Mouse (Mus musculus) C2C12 (cell line): ENCODE measurements at regions not wholly inside any gene's neighbourhood (a gene's known extent, or its start where the extent isn't known, plus 50 kb on each side); places are given as distances from the start of the nearest gene placed in this dataset.

ENCODE experiments used
- H3K27me3 ChIP-seq: one replicate; pipeline ENCODE4 v1.6.1; 2011; ENCODE audit not compliant: control insufficient read depth, insufficient read depth, insufficient read length
- H3K36me3 ChIP-seq: one replicate; pipeline ENCODE4 v1.6.1; 2011; ENCODE audit not compliant: control insufficient read depth, insufficient read depth
- H3K4me3 ChIP-seq: one replicate; pipeline ENCODE4 v1.5.1; 2011; ENCODE audit warnings: mild to moderate bottlenecking, control low read depth; ENCODE audit not compliant: poor library complexity, insufficient read depth, severe bottlenecking
- H3K79me2 ChIP-seq: one replicate; pipeline ENCODE4 v1.6.1; 2011; ENCODE audit not compliant: control insufficient read depth, insufficient read depth
- H3K79me3 ChIP-seq: one replicate; pipeline ENCODE4 v1.6.1; 2011; ENCODE audit warnings: low read depth, control low read depth
- H3ac ChIP-seq: one replicate; pipeline ENCODE3; 2011; ENCODE audit warnings: low read depth; ENCODE audit not compliant: control insufficient read depth, insufficient read length
- CEBPB ChIP-seq: IDR thresholded peaks from one replicate; pipeline ENCODE4 v1.6.1; 2011; ENCODE audit warnings: low read depth, mild to moderate bottlenecking, control low read depth, moderate library complexity
- CTCF ChIP-seq: IDR thresholded peaks from one replicate; pipeline ENCODE4 v1.5.1; 2011; ENCODE audit not compliant: control insufficient read depth, insufficient read depth, insufficient read length
- FOSL1 ChIP-seq: IDR thresholded peaks from one replicate; pipeline ENCODE4 v1.8.0; 2011; ENCODE audit warnings: mild to moderate bottlenecking, low read length; ENCODE audit not compliant: poor library complexity, insufficient read depth, severe bottlenecking
- MAX ChIP-seq: IDR thresholded peaks from one replicate; pipeline ENCODE4 v1.6.1; 2011; ENCODE audit warnings: mild to moderate bottlenecking, control low read depth
- MYOD1 ChIP-seq: IDR thresholded peaks from one replicate; pipeline ENCODE4 v1.6.1; 2011; ENCODE audit warnings: low read depth; ENCODE audit not compliant: control insufficient read depth, insufficient read length
- MYOG ChIP-seq: IDR thresholded peaks from one replicate; pipeline ENCODE4 v1.6.1; 2011; ENCODE audit not compliant: control insufficient read depth, insufficient read length; ENCODE audit errors: extremely low read depth
- USF1 ChIP-seq: IDR thresholded peaks from one replicate; pipeline ENCODE4 v1.6.1; 2011; ENCODE audit warnings: low read depth, mild to moderate bottlenecking, control low read depth, moderate library complexity

- H3K27me3 ChIP-seq, result no peaks in the 10 kb centered on the region
- TF ChIP-seq MYOD1 (no peak), CTCF (no peak), CEBPB (no peak), FOSL1 (no peak), MAX (no peak), USF1 (no peak), MYOG (no peak)
- H3K79me3 ChIP-seq, result peaks cover 91% of the 10 kb centered on the region
- H3K4me3 ChIP-seq, result no peak overlapping the region
- peaks cover 91% of the 10 kb centered on the region for H3K36me3 ChIP-seq
- H3K79me2 ChIP-seq, result peaks cover 100% of the 10 kb centered on the region
- no peak overlapping the region for H3ac ChIP-seq
Measured at GRCm38 (mm10) chr15:62169591-62170019, 1246.8 kb upstream of the A1bg start.

- Histone ChIP-seq H3K27me3 (no peaks in the 10 kb centered on the region), H3K79me3 (peaks cover 93% of the 10 kb centered on the region), H3ac (no peak overlapping the region), H3K4me3 (no peak overlapping the region), H3K36me3 (peaks cover 91% of the 10 kb centered on the region), H3K79me2 (peaks cover 100% of the 10 kb centered on the region)
- TF ChIP-seq FOSL1, result no peak
- no peak for TF ChIP-seq CEBPB
- TF ChIP-seq MYOD1, result no peak
- no peak for TF ChIP-seq USF1
- no peak for TF ChIP-seq MAX
Measured at GRCm38 (mm10) chr15:62168958-62169590, 1246.3 kb upstream of the A1bg start.

GRCm38 (mm10) chr15:62168522-62168921 lies 1245.7 kb upstream of the A1bg start:
- Histone ChIP-seq H3K4me3 (no peak overlapping the region), H3K36me3 (peaks cover 91% of the 10 kb centered on the region), H3K79me2 (peaks cover 100% of the 10 kb centered on the region), H3K79me3 (peaks cover 92% of the 10 kb centered on the region), H3K27me3 (no peaks in the 10 kb centered on the region), H3ac (no peak overlapping the region)
- no peak for TF ChIP-seq MYOG
- no peak for TF ChIP-seq CTCF
- no peak for TF ChIP-seq MAX
- TF ChIP-seq FOSL1, result no peak

- peaks cover 100% of the 10 kb centered on the region for H3K79me2 ChIP-seq
- H3K4me3 ChIP-seq, result no peak overlapping the region
- H3K27me3 ChIP-seq, result no peaks in the 10 kb centered on the region
- H3ac ChIP-seq, result no peak overlapping the region
- H3K79me3 ChIP-seq, result peaks cover 92% of the 10 kb centered on the region
- TF ChIP-seq CEBPB (no peak), MAX (no peak), CTCF (no peak), FOSL1 (no peak), MYOG (no peak), USF1 (no peak), MYOD1 (no peak)
- peaks cover 91% of the 10 kb centered on the region for H3K36me3 ChIP-seq
Measured at GRCm38 (mm10) chr15:62166786-62167185, 1244.0 kb upstream of the A1bg start.

GRCm38 (mm10) chr15:62165826-62166500 lies 1243.2 kb upstream of the A1bg start:
- H3K79me2 ChIP-seq, result peaks cover 100% of the 10 kb centered on the region
- TF ChIP-seq FOSL1 (no peak), CEBPB (no peak), CTCF (no peak)
- H3K36me3 ChIP-seq, result peaks cover 91% of the 10 kb centered on the region
- peaks cover 93% of the 10 kb centered on the region for H3K79me3 ChIP-seq
- H3ac ChIP-seq, result no peak overlapping the region
- H3K4me3 ChIP-seq, result no peak overlapping the region
- H3K27me3 ChIP-seq, result no peaks in the 10 kb centered on the region

- TF ChIP-seq USF1, result no peak
- no peak for TF ChIP-seq MYOG
- TF ChIP-seq FOSL1, result no peak
- TF ChIP-seq MYOD1, result no peak
- TF ChIP-seq MAX, result no peak
- TF ChIP-seq CEBPB, result no peak
- no peak for TF ChIP-seq CTCF
- peaks cover 89% of the 10 kb centered on the region for H3K79me3 ChIP-seq
- H3K27me3 ChIP-seq, result no peaks in the 10 kb centered on the region
- peaks cover 88% of the 10 kb centered on the region for H3K36me3 ChIP-seq
- no peak overlapping the region for H3K4me3 ChIP-seq
- H3ac ChIP-seq, result no peak overlapping the region
- H3K79me2 ChIP-seq, result peaks cover 100% of the 10 kb centered on the region
Measured at GRCm38 (mm10) chr15:62164766-62165410, 1242.1 kb upstream of the A1bg start.
